Mouse (Mus musculus) layer of hippocampus, postnatal 25 days (tissue): Measurements from ENCODE around the gene Dennd5b. TPM values are rescaled to one million over a fixed set of nuclear protein-coding genes. Genes with fewer than 3 reads are reported as not detected.

ENCODE experiments used
- DNase-seq, 2 experiments: peaks; one replicate each; pipeline ENCODE4 v3.0.0; 2022; ENCODE audit warnings: mixed read lengths in 2 of 2, low spot score in 1 of 2; ENCODE audit errors: extremely low spot score in 1 of 2
- total RNA-seq, 2 experiments: library from RNA; stranded (reverse); gene quantifications; 2 replicates each; pipeline ENCODE4 v1.2.3; 2021

Dennd5b gene
- total RNA-seq, 2 experiments from 2014 or later: 40.9 to 48.0 TPM

DNA sequence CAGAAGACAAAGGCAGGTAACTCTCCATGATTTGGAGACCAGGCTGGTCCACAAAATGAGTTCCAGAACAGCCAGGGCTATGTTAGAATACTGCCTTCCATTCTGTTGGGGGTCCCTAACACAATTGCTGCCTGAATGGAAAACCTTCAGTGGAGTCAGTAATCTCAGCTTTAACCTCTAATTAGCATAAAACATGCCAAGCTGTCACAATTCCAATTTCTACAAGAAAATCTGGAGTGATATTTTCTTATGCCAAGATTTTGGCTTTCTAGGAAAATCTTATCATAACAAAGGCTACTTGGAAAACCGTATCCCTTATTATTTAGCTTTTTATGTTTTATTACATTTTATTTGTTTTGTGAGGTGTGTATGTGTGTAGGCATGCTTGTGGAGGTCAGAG, 2.0 kb upstream of the Dennd5b start:
- no peak for DNase-seq

DNA sequence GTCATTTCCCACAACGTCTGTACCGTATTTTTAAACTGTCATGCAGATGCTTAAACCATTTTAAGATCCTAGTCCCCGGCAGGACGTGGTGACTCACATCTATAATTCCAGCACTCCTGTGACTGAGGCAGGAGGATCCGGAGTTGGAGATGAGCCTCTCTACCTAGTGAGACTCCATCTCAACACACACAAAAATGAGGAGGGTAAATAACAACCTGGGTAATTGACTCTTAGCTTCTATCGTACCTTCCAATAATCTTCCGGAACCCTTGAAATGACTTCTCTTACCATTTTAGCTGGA, 413 bp upstream of the Dennd5b start:
- DNase-seq: no peak

- DNase-seq: peak; percentile 50 to 56
Observed at GRCm38 (mm10) chr6:149100174-149101075, 1.1 kb downstream of the Dennd5b start.

GRCm38 (mm10) chr6:149098993-149099392, 2.5 kb downstream of the Dennd5b start:
- no peak for DNase-seq

GRCm38 (mm10) chr6:149097276-149097675, 4.2 kb downstream of the Dennd5b start:
- DNase-seq: no peak

- DNase-seq: no peak
Observed at GRCm38 (mm10) chr6:149096233-149096632, 5.2 kb downstream of the Dennd5b start.

DNA sequence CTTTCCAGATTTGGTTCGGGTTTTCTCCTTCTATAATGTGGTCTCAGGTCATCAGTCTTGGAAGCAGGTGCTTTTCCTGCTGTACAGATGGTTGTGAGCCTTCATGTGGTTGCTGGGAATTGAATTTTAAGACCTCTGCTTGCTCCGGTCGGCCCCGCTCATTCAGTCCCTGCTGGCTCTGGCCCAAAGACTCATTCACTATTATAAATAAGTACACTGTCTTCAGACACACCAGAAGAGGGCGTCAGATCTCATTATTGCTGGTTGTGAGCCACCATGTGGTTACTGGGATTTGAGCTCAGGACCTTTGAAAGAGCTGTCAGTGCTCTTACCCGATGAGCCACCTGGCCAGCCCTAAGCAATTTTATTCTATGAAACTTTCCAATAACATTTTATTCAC, 6.1 kb downstream of the Dennd5b start:
- DNase-seq: no peak

- no peak for DNase-seq
Observed at GRCm38 (mm10) chr6:149094555-149094954, 6.9 kb downstream of the Dennd5b start.

DNA sequence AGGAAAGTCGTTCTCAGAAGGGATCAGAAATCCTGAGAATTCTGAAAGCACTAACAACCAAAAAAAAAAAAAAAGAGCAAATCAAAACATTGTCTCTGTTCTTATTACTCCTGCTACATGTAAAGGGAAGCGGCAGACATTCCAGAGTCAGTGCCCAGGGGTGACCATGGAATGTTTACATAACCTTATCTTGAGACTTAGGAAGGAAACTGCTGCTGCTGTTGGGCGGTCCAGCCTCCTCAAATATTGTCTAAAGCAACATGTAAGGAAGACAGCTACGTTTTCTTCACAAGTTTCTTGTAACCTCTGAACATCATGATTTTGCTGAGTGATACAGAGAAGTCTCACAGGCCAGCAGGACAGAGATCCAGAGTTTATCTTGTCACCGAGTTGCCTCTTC, 8.0 kb downstream of the Dennd5b start:
- no peak for DNase-seq

- DNase-seq: no peak
Observed at GRCm38 (mm10) chr6:149092406-149092805, 9.1 kb downstream of the Dennd5b start.

DNA sequence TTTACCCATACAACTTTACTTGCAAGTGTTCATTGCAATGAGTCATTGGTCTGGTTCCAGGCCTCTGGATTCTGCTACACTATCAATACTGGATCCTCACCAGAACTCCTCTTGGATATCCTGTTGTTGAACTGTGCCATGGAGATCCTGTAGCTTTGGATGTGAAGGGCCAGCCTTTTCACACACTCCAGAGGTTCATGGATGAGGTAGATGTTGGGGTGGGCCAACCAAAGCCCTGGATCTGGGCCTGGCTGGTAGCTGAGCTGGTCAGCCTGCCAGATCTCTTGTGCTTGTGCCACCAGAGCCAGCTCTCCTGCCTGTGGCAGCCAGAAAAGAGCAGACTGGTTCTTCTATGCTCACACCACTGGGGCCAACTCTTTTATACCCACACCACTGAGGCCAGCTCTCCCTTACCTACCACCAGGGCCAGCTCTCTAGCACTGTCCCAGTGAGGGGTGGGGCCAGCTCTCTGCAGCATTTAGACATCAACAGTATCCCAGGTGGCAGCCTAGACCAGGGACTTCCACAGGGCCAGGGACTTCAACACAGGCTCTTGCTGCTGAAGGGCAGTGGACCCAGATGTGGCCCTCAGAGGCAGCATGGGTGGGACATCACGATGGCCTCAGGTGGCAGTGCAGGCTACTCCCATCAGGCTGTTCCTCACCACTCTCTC, 24.2 kb downstream of the Dennd5b start:
- DNase-seq: no peak

GRCm38 (mm10) chr6:149073854-149074253, 27.6 kb downstream of the Dennd5b start:
- DNase-seq: no peak

- DNase-seq: no peak
Observed at GRCm38 (mm10) chr6:149072873-149073272, 28.6 kb downstream of the Dennd5b start.

- no peak for DNase-seq
Observed at GRCm38 (mm10) chr6:149070592-149071124, 30.8 kb downstream of the Dennd5b start.

GRCm38 (mm10) chr6:149063382-149063781, 38.1 kb downstream of the Dennd5b start:
- DNase-seq: no peak

- no peak for DNase-seq
Observed at GRCm38 (mm10) chr6:149060670-149061387, 40.7 kb downstream of the Dennd5b start.

DNA sequence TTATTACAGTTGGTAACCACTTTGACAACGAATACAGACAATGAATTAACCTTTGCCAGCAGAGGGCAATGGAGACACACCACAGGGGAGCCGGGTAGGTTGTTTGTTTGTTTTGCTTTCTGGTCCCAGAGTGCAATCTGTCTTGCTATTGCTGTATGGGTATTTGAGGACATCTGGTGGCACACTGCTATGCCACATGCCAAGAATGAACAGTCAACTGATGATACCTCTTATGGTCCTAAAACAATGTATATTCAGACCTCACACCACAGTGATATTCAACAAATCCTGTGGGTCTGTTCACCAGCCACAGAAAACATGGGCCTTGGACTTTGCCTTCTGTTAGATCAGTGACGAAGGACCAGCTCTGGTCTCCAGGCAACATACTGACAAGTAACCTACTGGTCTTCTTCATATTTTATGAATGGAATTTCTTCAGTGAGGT, 43.5 kb downstream of the Dennd5b start:
- DNase-seq: no peak

GRCm38 (mm10) chr6:149054780-149055179, 46.7 kb downstream of the Dennd5b start:
- DNase-seq: no peak

DNA sequence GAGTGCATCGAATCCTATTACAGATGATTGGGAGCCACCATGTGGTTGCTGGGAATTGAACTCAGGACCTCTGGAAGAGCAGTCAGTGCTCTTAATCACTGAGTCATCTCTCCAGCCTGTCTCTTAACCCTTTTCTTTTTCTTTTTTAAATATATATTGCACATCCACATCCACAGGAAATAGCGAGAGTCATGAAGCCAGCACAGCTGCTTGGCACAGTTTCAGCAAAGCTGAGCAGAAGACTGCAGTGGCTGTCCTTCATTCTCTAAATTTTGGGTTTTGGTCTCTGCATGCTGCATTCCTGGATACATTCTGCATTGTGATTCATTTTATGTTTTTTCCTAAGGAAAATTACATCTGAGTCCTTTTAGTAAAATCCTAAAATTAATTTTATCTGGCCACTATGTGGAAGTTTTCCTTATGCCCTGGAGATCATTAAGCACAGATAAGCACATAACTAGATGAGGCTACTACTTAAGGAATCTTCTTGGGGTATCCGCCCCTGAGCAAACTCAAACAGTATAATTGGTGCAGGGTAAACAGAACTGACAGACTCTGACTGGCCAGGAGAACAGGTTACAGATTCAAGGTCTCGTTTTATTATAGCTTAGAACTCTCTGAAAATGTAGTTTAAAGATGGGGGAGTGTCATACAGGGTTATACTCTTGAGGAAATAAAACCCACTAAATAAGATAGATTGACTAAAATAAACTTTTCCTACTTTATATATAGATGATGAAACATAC, 50.3 kb downstream of the Dennd5b start:
- DNase-seq: no peak

DNA sequence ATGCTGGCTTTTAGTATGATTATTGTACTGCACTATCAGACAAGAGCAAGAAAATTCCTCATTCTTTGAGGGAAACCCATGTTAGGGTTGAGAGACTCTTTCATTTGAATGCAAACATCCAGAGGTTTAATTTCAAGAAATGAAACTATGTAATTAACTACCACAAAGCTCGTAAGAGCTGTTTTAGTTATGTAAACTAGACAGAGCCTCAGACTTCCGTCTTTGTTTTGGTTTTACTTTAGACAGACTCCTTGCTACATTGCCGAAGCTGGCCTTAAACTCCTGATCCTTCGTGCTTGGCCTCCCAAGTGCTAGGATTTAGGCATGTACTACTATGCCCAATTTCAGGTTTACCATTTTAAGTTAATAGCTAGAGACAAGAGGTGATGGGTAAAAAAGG, 61.4 kb downstream of the Dennd5b start:
- DNase-seq: no peak
